Mouse (Mus musculus): Measurements from ENCODE around the gene Mylip. TPM values are rescaled to one million over a fixed set of nuclear protein-coding genes. Genes with fewer than 3 reads are reported as not detected.
A peak's percentile ranks its signal among the peaks of the same experiment; 100 is the strongest.

Mylip gene
- polyA plus RNA-seq, 1 experiment, result 0.25 TPM

- TF ChIP-seq GATA1 (IDR thresholded peaks at IDR 0.05; ENCODE audit: low read length), result no peak
These were observed 53.5 kb downstream of the Mylip start for GRCm38 (mm10) chr13:45442918-45443535.

- TF ChIP-seq GATA1 (IDR thresholded peaks at IDR 0.05; ENCODE audit: low read length), result no peak
These were observed 54.7 kb downstream of the Mylip start for GRCm38 (mm10) chr13:45444220-45444619.

- TF ChIP-seq GATA1 (IDR thresholded peaks at IDR 0.05; ENCODE audit: low read length), result no peak
These were observed 55.1 kb downstream of the Mylip start for GRCm38 (mm10) chr13:45444652-45445051.

GRCm38 (mm10) chr13:45446636-45447035 is 57.1 kb downstream of the Mylip start:
- no peak for TF ChIP-seq GATA1 (IDR thresholded peaks at IDR 0.05; ENCODE audit: low read length)

GRCm38 (mm10) chr13:45452437-45452836 is 62.9 kb downstream of the Mylip start:
- TF ChIP-seq GATA1 (IDR thresholded peaks at IDR 0.05; ENCODE audit: low read length), result no peak

- TF ChIP-seq GATA1 (IDR thresholded peaks at IDR 0.05; ENCODE audit: low read length), result no peak
These were observed 63.5 kb downstream of the Mylip start for GRCm38 (mm10) chr13:45453033-45453432.

GRCm38 (mm10) chr13:45454044-45454443 is 64.5 kb downstream of the Mylip start:
- no peak for TF ChIP-seq GATA1 (IDR thresholded peaks at IDR 0.05; ENCODE audit: low read length)

GRCm38 (mm10) chr13:45454641-45455040 is 65.1 kb downstream of the Mylip start:
- no peak for TF ChIP-seq GATA1 (IDR thresholded peaks at IDR 0.05; ENCODE audit: low read length)

GRCm38 (mm10) chr13:45455108-45455861 is 65.7 kb downstream of the Mylip start:
- peak; percentile 43 for TF ChIP-seq GATA1 (IDR thresholded peaks at IDR 0.05; ENCODE audit: low read length)

- TF ChIP-seq GATA1 (IDR thresholded peaks at IDR 0.05; ENCODE audit: low read length), result no peak
These were observed 66.3 kb downstream of the Mylip start for GRCm38 (mm10) chr13:45455862-45456192.

- no peak for TF ChIP-seq GATA1 (IDR thresholded peaks at IDR 0.05; ENCODE audit: low read length)
These were observed 67.9 kb downstream of the Mylip start for GRCm38 (mm10) chr13:45457459-45457858.

GRCm38 (mm10) chr13:45460177-45460576 is 70.6 kb downstream of the Mylip start:
- TF ChIP-seq GATA1 (IDR thresholded peaks at IDR 0.05; ENCODE audit: low read length), result no peak

- TF ChIP-seq GATA1 (IDR thresholded peaks at IDR 0.05; ENCODE audit: low read length), result no peak
These were observed 71.9 kb downstream of the Mylip start for GRCm38 (mm10) chr13:45461370-45461958.

Other genes with a start within 250 kb of the Mylip start
- 395 and 506 TPM in 2 replicates for gene Gmpr, start 117.7 kb downstream of the Mylip start, polyA plus RNA-seq (2012)

Data from G1E-ER4 (cell line).